Mouse (Mus musculus) CH12.LX (cell line): ENCODE measurements at regions not wholly inside any gene's neighbourhood (a gene's known extent, or its start where the extent isn't known, plus 50 kb on each side); places are given as distances from the start of the nearest gene placed in this dataset.

Experiments used
- DNase-seq: peaks from one replicate; pipeline ENCODE4 v3.0.0-alpha.2; 2013; ENCODE audit errors: extremely low read depth
- H3K27ac ChIP-seq: 2 replicates; pipeline ENCODE4 v1.5.1; 2012; ENCODE audit warnings: low read depth, mild to moderate bottlenecking, control low read depth, moderate library complexity; ENCODE audit not compliant: insufficient read depth
- H3K27me3 ChIP-seq: replicated peaks from 2 replicates; pipeline ENCODE3; 2012; ENCODE audit warnings: inconsistent platforms
- H3K36me3 ChIP-seq, 2 experiments: replicated peaks in 1 of 2; 2 replicates each; pipeline versions ENCODE3 to v1.6.1; 2012; ENCODE audit warnings: inconsistent platforms in 1 of 2, low read length in 1 of 2, mild to moderate bottlenecking in 1 of 2, mixed read lengths in 1 of 2, moderate library complexity in 1 of 2; ENCODE audit not compliant: control insufficient read depth in 1 of 2, insufficient read depth in 1 of 2
- H3K4me1 ChIP-seq, 2 experiments: 2 replicates each; pipeline ENCODE4 v1.6.1; 2012; ENCODE audit warnings: inconsistent platforms in 1 of 2, moderate library complexity in 1 of 2; ENCODE audit not compliant: insufficient read depth in 2 of 2, control insufficient read depth in 1 of 2
- H3K4me2 ChIP-seq: 2 replicates; pipeline ENCODE4 v1.6.1; 2012; ENCODE audit warnings: low read depth, mild to moderate bottlenecking, control low read depth; ENCODE audit not compliant: poor library complexity, insufficient read depth, severe bottlenecking
- H3K4me3 ChIP-seq, 3 experiments: fragments of 150-350 bp in 1 of 3; sonication (generic) in 1 of 3; replicated peaks in 1 of 3; 2 replicates each; pipeline versions ENCODE3 to v1.5.1; 2011 to 2012; ENCODE audit warnings: low read depth in 2 of 3, low read length in 2 of 3, mild to moderate bottlenecking in 2 of 3, moderate library complexity in 2 of 3, control low read depth in 1 of 3, improper control_type of control experiment in 1 of 3, inconsistent platforms in 1 of 3, mixed read lengths in 1 of 3; ENCODE audit not compliant: poor library complexity in 1 of 3
- H3K79me2 ChIP-seq: replicated peaks from 2 replicates; pipeline ENCODE4 v1.6.1; 2012; ENCODE audit warnings: mild to moderate bottlenecking, moderate library complexity; ENCODE audit not compliant: control insufficient read depth, poor library complexity, insufficient read depth, severe bottlenecking; ENCODE audit errors: extremely low read depth
- H3K9ac ChIP-seq: 2 replicates; pipeline ENCODE4 v1.6.1; 2012; ENCODE audit warnings: low read depth, mild to moderate bottlenecking, control low read depth, moderate library complexity; ENCODE audit not compliant: insufficient read depth
- H3K9me3 ChIP-seq: replicated peaks from 2 replicates; pipeline ENCODE3; 2012; ENCODE audit warnings: low read length, inconsistent platforms, mixed read lengths
- BHLHE40 ChIP-seq: IDR thresholded peaks from 2 replicates; pipeline ENCODE4 v1.6.1; 2011; ENCODE audit warnings: mild to moderate bottlenecking, low read depth, low read length, improper control_type of control experiment
- CHD1 ChIP-seq: IDR thresholded peaks from 2 replicates; pipeline ENCODE4 v1.6.1; 2012; ENCODE audit warnings: low read depth, low read length, improper control_type of control experiment, inconsistent platforms
- CHD2 ChIP-seq: IDR thresholded peaks from 2 replicates; pipeline ENCODE4 v1.6.1; 2011; ENCODE audit warnings: low read length, improper control_type of control experiment
- CTCF ChIP-seq, 2 experiments: IDR thresholded peaks in 1 of 2; conservative IDR thresholded peaks in 1 of 2; 2 replicates each; pipeline ENCODE4 v1.5.1; 2011 to 2012; ENCODE audit warnings: low read depth in 2 of 2, low read length in 2 of 2, improper control_type of control experiment in 1 of 2, inconsistent platforms in 1 of 2, mild to moderate bottlenecking in 1 of 2, moderate library complexity in 1 of 2
- E2F4 ChIP-seq: IDR thresholded peaks from 2 replicates; pipeline ENCODE4 v1.6.1; 2011; ENCODE audit warnings: low read depth, low read length, improper control_type of control experiment; ENCODE audit not compliant: insufficient replicate concordance
- EP300 ChIP-seq: IDR thresholded peaks from 2 replicates; pipeline ENCODE4 v1.6.1; 2011; ENCODE audit warnings: low read length, improper control_type of control experiment
- HCFC1 ChIP-seq: IDR thresholded peaks from 2 replicates; pipeline ENCODE4 v1.6.1; 2012; ENCODE audit warnings: low read depth, mild to moderate bottlenecking, inconsistent platforms, low read length, improper control_type of control experiment
- IRF4 ChIP-seq: IDR thresholded peaks from 2 replicates; pipeline ENCODE4 v1.6.1; 2014; ENCODE audit warnings: low read depth, mild to moderate bottlenecking, inconsistent platforms, low read length, improper control_type of control experiment
- KAT2A ChIP-seq: IDR thresholded peaks from 2 replicates; pipeline ENCODE4 v1.6.1; 2012; ENCODE audit warnings: low read length, improper control_type of control experiment, inconsistent platforms; ENCODE audit not compliant: insufficient replicate concordance
- MXI1 ChIP-seq: IDR thresholded peaks from 2 replicates; pipeline ENCODE4 v1.6.1; 2011; ENCODE audit warnings: mild to moderate bottlenecking, low read depth, low read length, improper control_type of control experiment
- MYC ChIP-seq: IDR thresholded peaks from 2 replicates; pipeline ENCODE4 v1.6.1; 2011; ENCODE audit warnings: low read depth, mild to moderate bottlenecking, improper control_type of control experiment, low read length
- NELFE ChIP-seq: IDR thresholded peaks from 2 replicates; pipeline ENCODE4 v1.6.1; 2011; ENCODE audit warnings: low read depth, low read length, improper control_type of control experiment
- NRF1 ChIP-seq: IDR thresholded peaks from 2 replicates; pipeline ENCODE4 v1.6.1; 2014; ENCODE audit warnings: low read depth, mild to moderate bottlenecking, inconsistent platforms, low read length, improper control_type of control experiment, moderate library complexity
- POLR2AphosphoS2 ChIP-seq: IDR thresholded peaks from 2 replicates; pipeline ENCODE4 v1.6.1; 2011; ENCODE audit warnings: low read depth, low read length, improper control_type of control experiment
- SMC3 ChIP-seq: IDR thresholded peaks from 2 replicates; pipeline ENCODE4 v1.6.1; 2011; ENCODE audit warnings: low read depth, low read length, improper control_type of control experiment
- TBP ChIP-seq: conservative IDR thresholded peaks from 2 replicates; pipeline ENCODE4 v1.6.1; 2011; ENCODE audit warnings: low read depth, low read length, improper control_type of control experiment
- TCF12 ChIP-seq: IDR thresholded peaks from 2 replicates; pipeline ENCODE4 v1.6.1; 2014; ENCODE audit warnings: low read depth, mild to moderate bottlenecking, inconsistent platforms, low read length, improper control_type of control experiment
- ZC3H11A ChIP-seq: IDR thresholded peaks from 2 replicates; pipeline ENCODE4 v1.6.1; 2012; ENCODE audit warnings: low read depth, mild to moderate bottlenecking, inconsistent platforms, low read length, improper control_type of control experiment
- ZMIZ1 ChIP-seq: IDR thresholded peaks from 2 replicates; pipeline ENCODE4 v1.6.1; 2012; ENCODE audit warnings: low read depth, mild to moderate bottlenecking, inconsistent platforms, low read length, improper control_type of control experiment
- ZNF384 ChIP-seq: IDR thresholded peaks from 2 replicates; pipeline ENCODE4 v1.6.1; 2012; ENCODE audit warnings: low read depth, low read length, improper control_type of control experiment, inconsistent platforms
- dilution Hi-C: fragments of 300-500 bp; cut with MboI; formaldehyde crosslinking; loops from 2 replicates; pipeline ENCODE4 v1.14.3; 2020; ENCODE audit warnings: low sequenced_read_pairs; ENCODE audit not compliant: extremely low pct_unique_long_range_greater_than_20kb, extremely low pct_ligation_motif_present
- in situ Hi-C: fragments of 300-500 bp; cut with MboI; formaldehyde crosslinking; loops from 3 replicates; pipeline ENCODE4 v1.14.3; 2019; ENCODE audit warnings: low sequenced_read_pairs, low pct_ligation_motif_present, low pct_unique_long_range_greater_than_20kb, mixed read lengths

DNA sequence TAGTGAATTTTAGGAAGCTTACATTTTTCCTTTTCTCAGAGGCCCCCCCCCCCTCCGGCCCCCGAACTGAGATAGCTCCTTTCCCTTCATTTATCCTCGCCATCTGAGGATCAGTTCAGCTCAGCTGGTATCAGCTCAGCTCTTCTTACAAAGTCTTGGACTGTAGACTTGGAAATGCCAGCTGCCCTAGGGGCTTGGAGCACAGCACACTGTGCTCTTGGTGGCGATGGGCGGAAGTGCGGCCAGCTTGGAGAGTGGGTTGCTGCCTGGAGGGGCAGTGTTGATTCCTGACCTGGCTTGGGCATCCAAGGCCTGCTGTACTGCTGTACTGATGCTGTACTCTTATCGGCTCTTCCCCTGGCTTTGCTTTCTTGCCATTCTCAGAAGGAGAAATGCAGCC is 298.7 kb upstream of the Tbc1d5 start:
- H3K27me3 ChIP-seq = no peaks in the 10 kb centered on the region
- H3K4me1 ChIP-seq = no peaks in the 10 kb centered on the region
- no peak overlapping the region for H3K27ac ChIP-seq
- H3K4me2 ChIP-seq = no peak overlapping the region
- no peaks in the 10 kb centered on the region for H3K36me3 ChIP-seq
- no peaks in the 10 kb centered on the region for H3K9me3 ChIP-seq
- H3K9ac ChIP-seq = no peak overlapping the region
- in situ Hi-C loops = no loop called here
- H3K4me3 ChIP-seq = no peak overlapping the region
- dilution Hi-C loops = no loop called here
- no peak for DNase-seq
- TF ChIP-seq HCFC1 = no peak
- TF ChIP-seq NRF1 = no peak
- TF ChIP-seq IRF4 = no peak
- no peak for TF ChIP-seq NELFE
- no peak for TF ChIP-seq MYC
- no peak for TF ChIP-seq EP300
- no peak for TF ChIP-seq TCF12
- no peak for TF ChIP-seq BHLHE40
- no peak for TF ChIP-seq ZNF384
- TF ChIP-seq ZC3H11A = no peak
- no peak for TF ChIP-seq MXI1
- TF ChIP-seq ZMIZ1 = no peak
- TF ChIP-seq POLR2AphosphoS2 = no peak
- no peak for TF ChIP-seq SMC3
- TF ChIP-seq, all 38 proteins: peak for 0
- H3K79me2 ChIP-seq = no peaks in the 10 kb centered on the region

DNA sequence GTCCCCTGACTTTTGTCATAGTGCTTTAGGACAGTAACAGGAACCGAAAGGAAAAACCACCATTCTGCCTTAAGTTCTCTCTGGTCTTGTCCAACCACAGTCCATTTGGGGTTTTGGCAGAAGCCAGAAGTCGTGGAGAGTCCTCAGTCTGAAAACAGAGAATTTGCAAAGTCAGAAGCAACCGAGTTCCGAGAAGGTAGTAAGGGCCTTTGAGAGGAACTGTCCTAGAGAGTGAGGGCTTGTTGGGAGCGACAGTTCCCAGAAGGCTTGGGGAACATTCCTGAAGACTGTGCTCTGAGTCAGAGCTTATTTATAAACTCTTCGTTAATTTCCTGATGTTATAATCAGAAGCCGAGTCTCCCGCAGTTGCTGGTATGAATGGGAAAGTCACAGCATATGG is 298.3 kb upstream of the Tbc1d5 start:
- no peak overlapping the region for H3K27ac ChIP-seq
- no peak overlapping the region for H3K4me2 ChIP-seq
- H3K79me2 ChIP-seq = no peaks in the 10 kb centered on the region
- no peak overlapping the region for H3K9ac ChIP-seq
- no peaks in the 10 kb centered on the region for H3K4me1 ChIP-seq
- in situ Hi-C loops = no loop called here
- no peaks in the 10 kb centered on the region for H3K9me3 ChIP-seq
- DNase-seq = no peak
- H3K36me3 ChIP-seq = no peaks in the 10 kb centered on the region
- TF ChIP-seq ZNF384 = no peak
- TF ChIP-seq KAT2A = no peak
- TF ChIP-seq TBP = no peak
- TF ChIP-seq ZMIZ1 = no peak
- TF ChIP-seq EP300 = no peak
- no peak for TF ChIP-seq MYC
- no peak for TF ChIP-seq ZC3H11A
- no peak for TF ChIP-seq CHD1
- no peak for TF ChIP-seq MXI1
- TF ChIP-seq CTCF (conservative IDR thresholded peaks at IDR 0.05 in 1 of 2, IDR thresholded peaks at IDR 0.05 in 1 of 2; ENCODE audit: low read depth in 2 of 2, low read length in 2 of 2) = no peak
- TF ChIP-seq CHD2 = no peak
- no peak for TF ChIP-seq E2F4
- TF ChIP-seq, all 38 proteins: peak for 0
- H3K27me3 ChIP-seq = no peaks in the 10 kb centered on the region
- dilution Hi-C loops = no loop called here
- no peak overlapping the region for H3K4me3 ChIP-seq
